Mouse (Mus musculus): ENCODE measurements around the gene Phyhipl.

Phyhipl gene

DNA sequence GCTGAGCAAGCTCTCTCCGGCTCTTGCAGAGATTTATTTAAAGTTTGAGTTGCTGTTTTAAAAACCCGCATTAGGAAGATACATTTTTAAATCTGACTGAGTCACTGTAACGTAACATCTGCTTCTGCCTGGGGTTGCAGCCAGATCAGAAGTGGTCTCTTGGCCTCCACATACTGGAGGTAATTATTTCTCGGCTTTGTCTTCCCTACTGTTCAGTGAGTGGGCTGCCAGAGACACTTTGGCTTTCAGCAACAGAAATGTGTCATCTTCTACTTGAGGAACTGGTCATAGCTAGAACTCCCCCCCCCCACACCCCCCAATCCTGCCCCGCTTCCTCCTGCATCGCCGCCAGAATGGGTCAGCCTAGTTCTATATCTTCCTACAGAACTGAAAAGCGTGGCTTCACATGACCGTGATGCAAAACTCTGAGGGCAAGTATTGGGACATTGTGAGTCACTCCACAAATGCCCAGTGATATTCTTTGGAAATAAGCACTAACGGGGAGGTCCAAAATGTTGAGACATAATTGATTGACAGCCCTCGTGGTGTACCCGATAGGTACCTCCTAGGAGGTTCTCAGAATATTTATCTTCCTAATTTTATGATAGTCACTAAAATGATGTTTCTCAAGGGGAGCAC is 125.5 kb downstream of the Phyhipl start:
- peak in 1 of 2 experiments; percentile 15 for DNase-seq

DNA sequence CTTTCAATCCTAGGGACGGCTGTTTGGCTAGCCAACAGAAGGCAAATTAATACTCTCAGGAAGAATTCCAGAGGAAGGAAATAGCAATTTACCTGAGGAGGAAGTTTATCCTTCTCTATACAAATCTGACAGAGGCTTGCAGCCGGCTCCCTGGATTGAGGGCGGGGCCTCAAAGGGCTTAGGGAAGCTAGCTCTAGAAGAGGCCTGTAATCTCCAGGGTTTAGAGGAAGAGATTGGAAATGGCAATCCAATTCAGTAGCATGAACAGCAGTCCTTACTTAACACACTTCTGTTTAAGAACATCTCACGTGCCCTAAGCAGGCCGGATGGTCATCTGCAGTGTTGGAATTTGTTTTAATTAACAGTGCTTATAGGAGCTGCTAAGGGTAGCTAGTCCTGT is 134.4 kb downstream of the Phyhipl start:
- DNase-seq = peak in 1 of 2 experiments; percentile 6

DNA sequence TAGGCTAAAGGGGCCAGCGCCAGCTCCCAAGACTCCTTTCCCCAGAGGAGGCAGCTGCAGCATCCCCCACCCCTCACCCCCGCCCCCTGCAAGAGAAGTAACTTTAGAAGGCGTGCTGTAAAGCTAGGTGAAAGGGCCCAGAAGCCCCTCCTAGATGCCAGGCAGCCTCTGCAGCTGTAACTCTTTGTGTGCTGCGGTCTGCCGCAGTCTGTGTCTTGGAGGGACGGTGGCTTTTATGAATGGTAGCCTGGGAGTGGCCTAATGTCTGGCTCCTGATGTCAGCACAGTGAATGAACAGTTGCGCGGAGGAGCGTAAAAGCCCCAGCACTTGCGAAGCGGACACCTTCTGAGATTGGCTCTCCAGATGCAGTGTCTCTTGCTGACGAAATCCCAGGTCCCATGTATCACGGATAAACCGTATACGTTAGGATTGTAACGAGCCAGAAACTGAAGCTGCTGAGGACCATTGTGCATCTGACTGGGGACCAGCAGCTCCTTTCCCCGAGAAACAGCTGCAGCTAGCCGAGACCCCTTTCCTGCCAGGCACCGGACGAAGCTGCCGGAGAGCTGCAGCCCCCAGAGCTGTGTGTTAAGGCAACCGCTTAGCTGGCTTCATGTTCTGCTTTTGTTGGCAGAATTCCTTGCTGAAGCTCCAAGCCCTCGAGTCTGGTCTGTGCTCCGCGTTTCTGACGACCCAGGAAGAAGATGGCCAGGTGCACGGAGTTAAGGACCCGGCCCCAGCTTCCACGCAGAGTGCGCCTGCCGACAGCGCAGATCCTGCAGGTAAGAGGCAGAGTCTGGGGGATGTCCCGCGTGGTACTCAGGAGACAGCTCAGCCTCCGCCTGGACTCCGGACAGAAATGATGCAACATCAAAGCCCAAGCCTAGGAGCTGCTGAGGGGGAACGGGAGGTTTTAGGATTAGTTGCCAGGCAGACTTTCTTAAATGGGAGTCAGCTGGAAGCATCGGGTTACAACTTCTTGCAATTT is 135.3 kb downstream of the Phyhipl start:
- DNase-seq = peak; percentile 39 to 48

DNA sequence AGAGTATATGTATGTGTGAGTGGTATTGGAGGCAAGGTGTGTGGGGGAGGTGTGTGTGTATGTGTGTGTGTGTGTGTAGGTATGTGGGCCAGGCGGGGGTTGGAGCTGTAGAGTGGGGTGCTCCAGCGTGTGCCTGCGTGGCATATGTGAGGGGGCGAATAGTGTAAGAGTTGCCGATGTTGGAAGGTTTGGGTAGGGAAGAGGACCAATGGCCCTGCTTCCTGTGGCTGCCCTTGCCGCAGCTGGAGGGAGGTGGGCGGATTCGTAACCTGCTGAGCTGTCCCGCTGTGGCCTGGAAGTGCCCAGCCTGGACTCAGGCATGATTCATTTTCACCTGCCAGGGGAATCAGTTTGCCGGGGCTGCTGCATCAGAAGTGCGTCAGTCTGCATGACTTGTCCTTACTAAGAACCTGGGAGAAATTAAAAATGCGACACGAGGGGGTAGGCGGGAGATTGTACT is 136.1 kb downstream of the Phyhipl start:
- peak; percentile 40 to 56 for DNase-seq

DNA sequence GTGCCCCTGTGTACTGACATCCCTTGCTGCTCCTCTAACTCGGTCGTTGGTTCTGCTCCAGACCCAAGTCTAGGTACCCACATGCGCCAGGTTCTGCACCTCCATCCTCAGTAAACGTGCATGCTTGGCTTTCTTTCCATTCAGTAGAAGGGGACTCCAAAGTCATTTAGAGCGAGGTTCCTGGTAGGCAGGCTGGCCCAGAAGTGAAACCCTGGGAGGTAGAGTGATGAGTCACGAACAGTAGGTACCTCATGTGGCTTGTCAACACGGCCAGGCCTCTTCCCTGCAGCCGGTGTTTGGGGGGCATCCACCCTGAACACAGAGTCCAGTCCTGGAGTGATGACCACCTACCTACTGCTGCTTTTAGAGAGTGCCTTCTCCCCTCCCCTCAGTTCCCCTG is 139.1 kb downstream of the Phyhipl start:
- no peak for DNase-seq

DNA sequence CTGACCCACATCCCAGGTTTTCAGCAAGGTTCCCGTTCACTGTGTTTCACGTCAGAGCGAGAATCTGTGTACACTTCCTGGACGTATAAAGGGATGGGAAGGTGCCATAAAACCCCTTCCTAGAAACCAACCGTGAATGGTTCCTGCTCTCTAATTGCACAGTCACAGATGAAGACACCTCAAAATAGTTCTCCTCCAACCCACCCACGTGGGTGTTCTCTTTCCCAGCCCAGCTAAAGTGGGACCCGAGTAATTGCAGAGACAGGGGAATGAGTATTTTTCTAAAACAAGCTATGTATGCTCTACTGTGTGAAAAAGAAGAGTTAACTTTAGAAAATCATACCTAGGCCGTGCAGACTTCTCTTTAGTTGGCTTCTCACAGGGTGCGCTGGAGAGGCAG is 140.9 kb downstream of the Phyhipl start:
- DNase-seq = no peak

DNA sequence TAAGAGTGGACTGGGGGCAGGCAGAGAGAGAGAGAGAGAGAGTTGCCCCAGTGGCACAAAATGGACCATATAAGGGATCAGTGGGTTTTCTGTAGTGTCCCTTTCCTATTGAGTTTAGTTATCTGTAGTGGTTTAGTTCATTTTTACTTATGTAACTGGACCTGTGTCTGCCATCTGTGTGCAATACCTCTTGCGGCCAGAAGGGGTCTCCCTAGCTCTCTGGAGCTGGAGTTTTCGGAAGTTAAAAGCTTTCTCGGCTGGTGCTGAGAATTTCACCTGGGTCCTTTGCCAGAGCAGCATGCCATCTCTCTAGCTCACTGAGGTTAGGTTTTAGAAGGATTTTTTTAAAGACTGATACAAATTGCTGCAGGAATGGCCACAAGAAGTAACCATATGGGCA is 147.9 kb downstream of the Phyhipl start:
- DNase-seq = no peak

All from cerebellum, postnatal 25 days (tissue).